Mouse (Mus musculus): ENCODE data around the gene Ceacam2. TPM values are rescaled to one million over a fixed set of nuclear protein-coding genes. Genes with fewer than 3 reads are reported as not detected.
"Not testable (repeated sequence)": the region's sequence is repeated elsewhere in the genome, so short reads cannot be mapped to it uniquely, and the experiment has no call there.

Ceacam2 gene
- polyA plus RNA-seq (2015; fragmentation: Nextera tagmentation; extraction: Ambion mirVana) = not detected in 2 replicates

GRCm38 (mm10) chr7:25539376-25539907 lies at the start of gene Ceacam2:
Ceacam2 (minus strand) TSS chr7:25539857.
- 60% methylated on average over 3 of the region's 3 CpGs for WGBS
- not testable (repeated sequence) for H3K4me3 ChIP-seq (ENCODE audit: low read length); ATAC-seq; H3K27me3 ChIP-seq (replicated peaks; ENCODE audit: control insufficient read depth, insufficient read depth, low read length); H3K4me1 ChIP-seq (ENCODE audit: control insufficient read depth, insufficient read depth, low read length); H3K9ac ChIP-seq (ENCODE audit: low read depth, low read length); H3K36me3 ChIP-seq (ENCODE audit: control insufficient read depth, insufficient read depth, low read length); H3K27ac ChIP-seq (ENCODE audit: low read length); H3K4me2 ChIP-seq (ENCODE audit: low read depth, low read length); H3K9me3 ChIP-seq (ENCODE audit: control insufficient read depth, low read length)

DNA sequence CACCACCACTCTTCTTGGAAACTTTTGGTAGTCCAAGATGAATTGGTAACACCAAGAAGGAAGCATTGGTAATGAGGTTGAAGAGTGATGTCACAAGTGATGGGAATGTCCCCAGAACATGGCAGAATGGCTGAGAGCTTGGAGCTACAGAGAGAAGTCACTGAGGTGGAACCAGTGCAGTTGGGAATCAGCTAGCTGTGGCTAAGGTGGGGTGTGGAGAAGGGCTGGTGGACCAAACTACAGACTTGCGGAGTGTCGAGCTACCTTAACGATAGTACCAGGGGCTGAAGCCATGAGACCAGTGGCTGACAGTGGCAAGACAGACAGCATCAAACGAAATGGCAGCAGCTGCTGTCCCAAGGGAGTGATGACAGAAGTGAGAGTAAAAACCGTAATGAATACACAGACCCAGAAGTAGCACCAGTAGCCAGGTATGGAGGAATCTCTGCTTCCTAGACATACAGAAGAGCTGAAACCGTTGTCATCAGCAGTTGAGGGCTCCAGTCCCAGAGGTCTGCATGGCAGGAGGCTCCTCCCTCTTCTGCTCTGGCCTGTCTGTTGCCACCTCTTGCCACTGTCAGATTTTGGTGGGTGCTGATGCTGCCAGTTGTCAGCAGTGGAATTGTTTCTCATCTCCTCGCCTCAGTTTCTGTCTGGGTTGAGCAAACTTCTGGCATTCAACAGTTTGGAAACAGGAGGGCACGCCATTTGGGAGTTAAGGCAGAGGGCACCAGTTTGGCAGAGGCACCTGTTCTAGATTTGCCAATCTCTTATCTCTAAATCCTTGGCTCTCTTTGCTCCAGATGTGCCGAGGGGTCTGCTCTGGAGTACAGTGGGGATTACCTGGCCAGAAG lies 45.9 kb upstream of the Ceacam2 start:
- no peak overlapping the region for H3K4me3 ChIP-seq (ENCODE audit: low read length)
- no peak overlapping the region for H3K9ac ChIP-seq (ENCODE audit: low read depth, low read length)
- no peaks in the 10 kb centered on the region for H3K9me3 ChIP-seq (ENCODE audit: control insufficient read depth, low read length)
- H3K27ac ChIP-seq (ENCODE audit: low read length) = no peak overlapping the region
- ATAC-seq = no peak
- no peaks in the 10 kb centered on the region for H3K4me1 ChIP-seq (ENCODE audit: control insufficient read depth, insufficient read depth, low read length)
- WGBS = 77% methylated on average over 9 of the region's 9 CpGs
- no peak overlapping the region for H3K4me2 ChIP-seq (ENCODE audit: low read depth, low read length)
- no peaks in the 10 kb centered on the region for H3K27me3 ChIP-seq (replicated peaks; ENCODE audit: control insufficient read depth, insufficient read depth, low read length)
- no peaks in the 10 kb centered on the region for H3K36me3 ChIP-seq (ENCODE audit: control insufficient read depth, insufficient read depth, low read length)

- H3K9ac ChIP-seq (ENCODE audit: low read depth, low read length) = no peak overlapping the region
- H3K36me3 ChIP-seq (ENCODE audit: control insufficient read depth, insufficient read depth, low read length) = no peaks in the 10 kb centered on the region
- no peaks in the 10 kb centered on the region for H3K27me3 ChIP-seq (replicated peaks; ENCODE audit: control insufficient read depth, insufficient read depth, low read length)
- H3K4me3 ChIP-seq (ENCODE audit: low read length) = no peak overlapping the region
- WGBS = 83% methylated on average over 5 of the region's 5 CpGs
- no peaks in the 10 kb centered on the region for H3K9me3 ChIP-seq (ENCODE audit: control insufficient read depth, low read length)
- no peak for ATAC-seq
- no peak overlapping the region for H3K4me2 ChIP-seq (ENCODE audit: low read depth, low read length)
- H3K4me1 ChIP-seq (ENCODE audit: control insufficient read depth, insufficient read depth, low read length) = no peaks in the 10 kb centered on the region
- no peak overlapping the region for H3K27ac ChIP-seq (ENCODE audit: low read length)
Observed at GRCm38 (mm10) chr7:25584651-25585050, 45.0 kb upstream of the Ceacam2 start.

DNA sequence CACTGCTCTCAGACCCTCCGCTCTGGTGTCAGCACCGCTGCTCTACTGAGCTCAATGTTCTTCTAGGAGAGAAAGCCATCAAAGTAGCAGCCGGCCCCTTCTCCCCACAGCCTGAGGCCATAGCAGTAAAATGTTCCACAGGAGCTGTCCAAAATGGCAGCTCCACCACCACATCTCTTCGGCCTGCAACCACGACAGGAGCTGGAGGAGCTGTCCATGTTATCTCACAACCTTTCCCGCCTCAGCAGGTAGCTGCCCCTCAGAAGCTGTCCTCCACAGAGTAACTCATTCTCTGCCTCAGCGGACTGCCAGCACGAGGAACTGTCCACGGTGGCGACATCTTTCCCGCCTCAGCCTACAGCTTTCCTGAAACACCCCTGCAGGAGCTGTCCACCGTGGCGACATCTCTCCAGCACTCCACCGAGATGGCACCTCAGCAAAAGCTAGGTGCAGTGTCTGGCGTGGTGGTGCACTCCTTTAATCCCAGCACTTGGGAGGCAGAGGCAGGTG lies 42.7 kb upstream of the Ceacam2 start:
- Histone ChIP-seq H3K27me3 (replicated peaks; ENCODE audit: control insufficient read depth, insufficient read depth, low read length) (no peaks in the 10 kb centered on the region), H3K4me2 (ENCODE audit: low read depth, low read length) (no peak overlapping the region), H3K36me3 (ENCODE audit: control insufficient read depth, insufficient read depth, low read length) (no peaks in the 10 kb centered on the region), H3K4me3 (ENCODE audit: low read length) (no peak overlapping the region), H3K4me1 (ENCODE audit: control insufficient read depth, insufficient read depth, low read length) (no peaks in the 10 kb centered on the region), H3K9me3 (ENCODE audit: control insufficient read depth, low read length) (no peaks in the 10 kb centered on the region), H3K9ac (ENCODE audit: low read depth, low read length) (no peak overlapping the region), H3K27ac (ENCODE audit: low read length) (no peak overlapping the region)
- WGBS = 84% methylated on average over 15 of the region's 15 CpGs
- ATAC-seq = no peak

- H3K9me3 ChIP-seq (ENCODE audit: control insufficient read depth, low read length) = no peaks in the 10 kb centered on the region
- no peaks in the 10 kb centered on the region for H3K36me3 ChIP-seq (ENCODE audit: control insufficient read depth, insufficient read depth, low read length)
- H3K4me1 ChIP-seq (ENCODE audit: control insufficient read depth, insufficient read depth, low read length) = peaks cover 7% of the 10 kb centered on the region
- 84% methylated on average over 10 of the region's 10 CpGs for WGBS
- no peak overlapping the region for H3K4me2 ChIP-seq (ENCODE audit: low read depth, low read length)
- H3K27me3 ChIP-seq (replicated peaks; ENCODE audit: control insufficient read depth, insufficient read depth, low read length) = no peaks in the 10 kb centered on the region
- H3K27ac ChIP-seq (ENCODE audit: low read length) = no peak overlapping the region
- no peak overlapping the region for H3K9ac ChIP-seq (ENCODE audit: low read depth, low read length)
- no peak overlapping the region for H3K4me3 ChIP-seq (ENCODE audit: low read length)
- no peak for ATAC-seq
Observed at GRCm38 (mm10) chr7:25579441-25579840, 39.8 kb upstream of the Ceacam2 start.

DNA sequence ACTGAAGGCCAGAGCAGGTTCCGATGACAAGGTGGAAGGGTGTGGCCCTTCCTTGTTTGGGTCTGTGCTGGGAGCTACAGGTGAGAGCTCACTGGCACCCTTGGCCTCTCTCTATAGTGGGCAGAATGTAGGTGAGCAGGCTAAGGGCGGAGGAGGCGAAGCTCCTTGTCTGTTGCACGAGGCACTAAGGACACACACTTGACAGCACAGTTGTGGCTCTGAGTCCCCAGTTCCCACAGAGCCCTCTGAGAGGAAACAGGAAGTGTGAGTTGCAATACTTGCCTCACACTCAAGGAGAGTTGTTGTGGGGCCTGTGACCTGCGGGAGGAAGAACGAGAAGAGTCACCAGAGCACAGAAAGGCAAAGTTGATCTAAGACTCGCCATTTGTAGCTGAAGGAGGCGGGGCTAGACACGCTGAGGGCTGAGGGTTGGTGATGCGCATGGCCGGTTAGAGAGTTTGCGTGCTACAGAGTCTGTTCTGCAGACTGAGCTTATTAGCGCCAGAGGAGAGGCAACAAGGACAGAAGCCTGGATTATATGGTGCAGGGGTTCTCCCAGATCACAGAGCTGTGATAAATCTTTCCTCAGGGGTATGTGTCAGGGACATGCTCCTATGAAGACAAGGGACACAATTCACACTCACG lies 37.3 kb upstream of the Ceacam2 start:
- not testable (repeated sequence) for H3K36me3 ChIP-seq (ENCODE audit: control insufficient read depth, insufficient read depth, low read length); H3K4me2 ChIP-seq (ENCODE audit: low read depth, low read length); H3K27ac ChIP-seq (ENCODE audit: low read length); H3K9ac ChIP-seq (ENCODE audit: low read depth, low read length); H3K27me3 ChIP-seq (replicated peaks; ENCODE audit: control insufficient read depth, insufficient read depth, low read length); H3K4me1 ChIP-seq (ENCODE audit: control insufficient read depth, insufficient read depth, low read length); H3K4me3 ChIP-seq (ENCODE audit: low read length); H3K9me3 ChIP-seq (ENCODE audit: control insufficient read depth, low read length)
- peak; percentile 77 for ATAC-seq
- 66% methylated on average over 12 of the region's 14 CpGs for WGBS

DNA sequence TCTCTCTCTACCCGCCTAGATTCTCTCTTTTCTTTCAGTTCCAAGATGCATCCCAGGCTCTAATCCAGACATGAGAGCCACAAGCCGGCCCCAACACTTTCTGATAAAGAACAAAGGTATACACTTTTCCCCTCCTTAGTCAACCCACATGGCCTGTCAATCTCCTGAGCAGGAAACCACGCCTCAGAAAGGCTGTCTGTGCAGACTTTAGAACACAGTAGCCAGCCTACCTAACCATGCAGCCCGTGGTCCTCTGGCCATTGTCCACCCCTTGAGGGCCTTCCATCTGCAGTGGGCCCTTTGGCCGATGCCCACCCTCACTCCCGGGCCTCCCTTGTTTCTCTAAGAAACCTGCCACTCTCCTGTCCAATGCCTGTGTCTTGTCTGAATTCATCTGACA lies 36.7 kb upstream of the Ceacam2 start:
- 34% methylated on average over 6 of the region's 6 CpGs for WGBS
- not testable (repeated sequence) for H3K27ac ChIP-seq (ENCODE audit: low read length)

GRCm38 (mm10) chr7:25575870-25576269 lies 36.2 kb upstream of the Ceacam2 start:
- Histone ChIP-seq H3K9ac (ENCODE audit: low read depth, low read length) (no peak overlapping the region), H3K9me3 (ENCODE audit: control insufficient read depth, low read length) (no peaks in the 10 kb centered on the region), H3K4me1 (ENCODE audit: control insufficient read depth, insufficient read depth, low read length) (peaks cover 7% of the 10 kb centered on the region), H3K4me2 (ENCODE audit: low read depth, low read length) (no peak overlapping the region), H3K27ac (ENCODE audit: low read length) (no peak overlapping the region), H3K36me3 (ENCODE audit: control insufficient read depth, insufficient read depth, low read length) (no peaks in the 10 kb centered on the region), H3K27me3 (replicated peaks; ENCODE audit: control insufficient read depth, insufficient read depth, low read length) (no peaks in the 10 kb centered on the region), H3K4me3 (ENCODE audit: low read length) (no peak overlapping the region)
- 14% methylated on average over 8 of the region's 8 CpGs for WGBS
- ATAC-seq = peak; percentile 87

More for the DNA sequence above, 36.7 kb upstream of the Ceacam2 start:
- H3K27me3 ChIP-seq (replicated peaks; ENCODE audit: control insufficient read depth, insufficient read depth, low read length); H3K4me2 ChIP-seq (ENCODE audit: low read depth, low read length); H3K4me1 ChIP-seq (ENCODE audit: control insufficient read depth, insufficient read depth, low read length); H3K4me3 ChIP-seq (ENCODE audit: low read length); H3K9me3 ChIP-seq (ENCODE audit: control insufficient read depth, low read length); H3K9ac ChIP-seq (ENCODE audit: low read depth, low read length); H3K36me3 ChIP-seq (ENCODE audit: control insufficient read depth, insufficient read depth, low read length): not testable (repeated sequence)
- peak; percentile 90 for ATAC-seq

- H3K9ac ChIP-seq (ENCODE audit: low read depth, low read length) = no peak overlapping the region
- peak; percentile 29; the same call in 1 of the 2 replicates for ATAC-seq
- H3K4me2 ChIP-seq (ENCODE audit: low read depth, low read length) = no peak overlapping the region
- no peaks in the 10 kb centered on the region for H3K9me3 ChIP-seq (ENCODE audit: control insufficient read depth, low read length)
- H3K36me3 ChIP-seq (ENCODE audit: control insufficient read depth, insufficient read depth, low read length) = no peaks in the 10 kb centered on the region
- H3K4me3 ChIP-seq (ENCODE audit: low read length) = no peak overlapping the region
- no peaks in the 10 kb centered on the region for H3K27me3 ChIP-seq (replicated peaks; ENCODE audit: control insufficient read depth, insufficient read depth, low read length)
- H3K27ac ChIP-seq (ENCODE audit: low read length) = no peak overlapping the region
- 69% methylated on average over 5 of the region's 5 CpGs for WGBS
- H3K4me1 ChIP-seq (ENCODE audit: control insufficient read depth, insufficient read depth, low read length) = peaks cover 7% of the 10 kb centered on the region
Observed at GRCm38 (mm10) chr7:25575105-25575504, 35.4 kb upstream of the Ceacam2 start.
